Comparison of ENCODE assay signal across 8 mouse cellular contexts in genomic region chr7:102245775-102246174, GRCm38 (mm10). TPM values are rescaled to one million over a fixed set of nuclear protein-coding genes. Genes with fewer than 3 reads are reported as not detected.
DNase-seq lines count a peak whose midpoint lies in the region; ATAC-seq and TF ChIP-seq lines count a peak whose summit lies in the region.

No protein-coding gene starts in this region.

- H3K27ac ChIP-seq in midbrain, embryonic 12.5 days (replicated peaks) = no peak overlapping the region
- no peak overlapping the region; the same call in none of the 2 replicates for H3K27ac ChIP-seq in midbrain, postnatal 0 days (ENCODE audit: low read depth, low read length)
- peak overlapping the region; percentile 56 for H3K27ac ChIP-seq in heart, postnatal 0 days (ENCODE audit: low read depth)
- H3K27ac ChIP-seq in liver, embryonic 12.5 days = peak overlapping the region; percentile 96
- H3K27ac ChIP-seq in stomach, postnatal 0 days (replicated peaks) = peak overlapping the region; percentile 73

- H3K4me1 ChIP-seq in midbrain, embryonic 12.5 days = peaks cover 39% of the 10 kb centered on the region
- H3K4me1 ChIP-seq in midbrain, postnatal 0 days (ENCODE audit: insufficient read depth, low read length) = peaks cover 3% of the 10 kb centered on the region; the same call in 1 of the 2 replicates
- peaks cover 52% of the 10 kb centered on the region for H3K4me1 ChIP-seq in heart, postnatal 0 days (ENCODE audit: control insufficient read depth, insufficient read depth)
- H3K4me1 ChIP-seq in liver, embryonic 12.5 days = peaks cover 86% of the 10 kb centered on the region
- H3K4me1 ChIP-seq in stomach, postnatal 0 days (replicated peaks; ENCODE audit: control insufficient read depth, insufficient read depth) = peaks cover 20% of the 10 kb centered on the region

- WGBS in midbrain, embryonic 12.5 days = 5% methylated on average over 1 of the region's 1 CpGs
- 23% methylated on average over 1 of the region's 1 CpGs for WGBS in midbrain, postnatal 0 days
- WGBS in heart, postnatal 0 days = 13% methylated on average over 1 of the region's 1 CpGs
- WGBS in liver, embryonic 12.5 days (ENCODE audit: insufficient replicate concordance) = 6% methylated on average over 1 of the region's 1 CpGs
- WGBS in stomach, postnatal 0 days = 0% methylated on average over 1 of the region's 1 CpGs

- no peak for TF ChIP-seq CTCF in midbrain, postnatal 0 days (IDR thresholded peaks at IDR 0.05)
- no peak for TF ChIP-seq CTCF in heart, postnatal 0 days (IDR thresholded peaks at IDR 0.05; ENCODE audit: low read depth)
- TF ChIP-seq CTCF in stomach, postnatal 0 days (IDR thresholded peaks at IDR 0.05; ENCODE audit: low read depth) = no peak

- H3K27me3 ChIP-seq in midbrain, embryonic 12.5 days = no peaks in the 10 kb centered on the region
- no peaks in the 10 kb centered on the region for H3K27me3 ChIP-seq in midbrain, postnatal 0 days (ENCODE audit: insufficient read depth, low read length)
- no peaks in the 10 kb centered on the region for H3K27me3 ChIP-seq in heart, postnatal 0 days (ENCODE audit: control insufficient read depth, insufficient read depth, low read length)
- no peaks in the 10 kb centered on the region for H3K27me3 ChIP-seq in liver, embryonic 12.5 days (replicated peaks)
- no peaks in the 10 kb centered on the region for H3K27me3 ChIP-seq in stomach, postnatal 0 days (ENCODE audit: control insufficient read depth, insufficient read depth, low read length)

- no peaks in the 10 kb centered on the region for H3K9me3 ChIP-seq in midbrain, embryonic 12.5 days
- H3K9me3 ChIP-seq in midbrain, postnatal 0 days (ENCODE audit: low read length) = no peaks in the 10 kb centered on the region
- no peaks in the 10 kb centered on the region for H3K9me3 ChIP-seq in heart, postnatal 0 days (replicated peaks; ENCODE audit: control insufficient read depth, low read length)
- no peaks in the 10 kb centered on the region for H3K9me3 ChIP-seq in liver, embryonic 12.5 days (replicated peaks)
- H3K9me3 ChIP-seq in stomach, postnatal 0 days (ENCODE audit: control insufficient read depth, low read length) = no peaks in the 10 kb centered on the region

- no peak overlapping the region for H3K4me2 ChIP-seq in midbrain, embryonic 12.5 days (replicated peaks)
- H3K4me2 ChIP-seq in midbrain, postnatal 0 days (ENCODE audit: low read depth, low read length, poor library complexity, severe bottlenecking) = no peak overlapping the region
- H3K4me2 ChIP-seq in heart, postnatal 0 days (ENCODE audit: low read depth, low read length) = peak overlapping the region; percentile 81
- H3K4me2 ChIP-seq in liver, embryonic 12.5 days = peak overlapping the region; percentile 93
- peak overlapping the region; percentile 20; the same call in 1 of the 2 replicates for H3K4me2 ChIP-seq in stomach, postnatal 0 days (replicated peaks; ENCODE audit: low read depth)

- H3K9ac ChIP-seq in midbrain, embryonic 12.5 days (replicated peaks) = 0 out of 2 replicates have a peak overlapping the region, but pooled peaks have one; percentile 37
- no peak overlapping the region for H3K9ac ChIP-seq in midbrain, postnatal 0 days (replicated peaks; ENCODE audit: low read length, poor library complexity, severe bottlenecking)
- H3K9ac ChIP-seq in heart, postnatal 0 days (replicated peaks; ENCODE audit: low read depth, low read length) = no peak overlapping the region; the same call in 1 of the 2 replicates
- peak overlapping the region; percentile 50 for H3K9ac ChIP-seq in liver, embryonic 12.5 days
- H3K9ac ChIP-seq in stomach, postnatal 0 days (ENCODE audit: low read length) = no peak overlapping the region

- DNase-seq in adrenal gland, postnatal 14 days = peak; percentile 45
- no peak for DNase-seq in adrenal gland, adult 18-20 months (ENCODE audit: low spot score in 2 of 2)
- DNase-seq in midbrain, postnatal 0 days (ENCODE audit: low spot score) = no peak
- DNase-seq in heart, postnatal 0 days (ENCODE audit: low spot score) = no peak
- DNase-seq in stomach, postnatal 0 days (ENCODE audit: low spot score) = no peak
- DNase-seq in ovary, postnatal 10 days (ENCODE audit: low spot score) = no peak

- H3K4me3 ChIP-seq in midbrain, embryonic 12.5 days = no peak overlapping the region
- no peak overlapping the region for H3K4me3 ChIP-seq in midbrain, postnatal 0 days (ENCODE audit: low read depth, low read length)
- no peak overlapping the region for H3K4me3 ChIP-seq in heart, postnatal 0 days (ENCODE audit: low read depth, low read length)
- H3K4me3 ChIP-seq in liver, embryonic 12.5 days = 0 out of 2 replicates have a peak overlapping the region, but pooled peaks have one; percentile 3
- no peak overlapping the region for H3K4me3 ChIP-seq in stomach, postnatal 0 days (ENCODE audit: low read depth, low read length)

- ATAC-seq in midbrain, embryonic 12.5 days (ENCODE audit: low FRiP score, low read depth) = no peak
- no peak for ATAC-seq in midbrain, postnatal 0 days (ENCODE audit: low FRiP score)
- ATAC-seq in heart, postnatal 0 days (ENCODE audit: insufficient read depth, low read depth) = no peak
- ATAC-seq in liver, embryonic 12.5 days = no peak
- ATAC-seq in stomach, postnatal 0 days (ENCODE audit: low FRiP score, low TSS enrichment) = no peak

- H3K36me3 ChIP-seq in midbrain, embryonic 12.5 days = peaks cover 3% of the 10 kb centered on the region
- no peaks in the 10 kb centered on the region for H3K36me3 ChIP-seq in midbrain, postnatal 0 days (ENCODE audit: insufficient read depth, low read length)
- peaks cover 11% of the 10 kb centered on the region; the same call in 1 of the 2 replicates for H3K36me3 ChIP-seq in heart, postnatal 0 days (replicated peaks; ENCODE audit: control insufficient read depth, insufficient read depth, low read length)
- H3K36me3 ChIP-seq in liver, embryonic 12.5 days = peaks cover 32% of the 10 kb centered on the region
- peaks cover 5% of the 10 kb centered on the region; the same call in 1 of the 2 replicates for H3K36me3 ChIP-seq in stomach, postnatal 0 days (ENCODE audit: control insufficient read depth, insufficient read depth, low read length)

- TF ChIP-seq EP300 in heart, postnatal 0 days (IDR thresholded peaks at IDR 0.05; ENCODE audit: low read depth) = no peak
- TF ChIP-seq EP300 in stomach, postnatal 0 days (optimal IDR thresholded peaks at IDR 0.05) = no peak

RNA-seq across cellular contexts. Expression of gene Rhog, which starts 10.1 kb away (rescaled TPM):
- total RNA-seq in adrenal gland, postnatal 14 days (2021) = 53.6 and 63.5 TPM in 2 replicates
- total RNA-seq in adrenal gland, adult 18-20 months (2021) = 10 to 100 TPM; 43.5 to 55.7 TPM
- 21.6 and 27.0 TPM in 2 replicates for polyA plus RNA-seq in midbrain, embryonic 12.5 days (2016; fragmentation: Nextera tagmentation; extraction: Ambion mirVana)
- 11.0 and 11.3 TPM in 2 replicates for total RNA-seq in midbrain, postnatal 0 days (2014; rRNA removed)
- polyA plus RNA-seq in midbrain, postnatal 0 days (2015; fragmentation: Nextera tagmentation; extraction: Ambion mirVana) = 15.8 and 17.2 TPM in 2 replicates
- 24.6 and 31.3 TPM in 2 replicates for total RNA-seq in heart, postnatal 0 days (2014; rRNA removed; ENCODE audit: low replicate concordance)
- polyA plus RNA-seq in heart, postnatal 0 days (2015; fragmentation: Nextera tagmentation; extraction: Ambion mirVana) = 34.7 and 36.7 TPM in 2 replicates
- polyA plus RNA-seq in liver, embryonic 12.5 days (2016; fragmentation: Nextera tagmentation; extraction: Ambion mirVana) = 61.3 and 63.3 TPM in 2 replicates
- 52.1 and 53.1 TPM in 2 replicates for polyA plus RNA-seq in stomach, postnatal 0 days (2015; fragmentation: Nextera tagmentation; extraction: Ambion mirVana)

RNA-seq across cellular contexts. Expression of gene Stim1, which starts 21.8 kb away (rescaled TPM):
- total RNA-seq in adrenal gland, postnatal 14 days (2021) = 71.0 and 88.3 TPM in 2 replicates
- total RNA-seq in adrenal gland, adult 18-20 months (2021) = 10 to 100 TPM; 74.0 to 77.1 TPM
- polyA plus RNA-seq in midbrain, embryonic 12.5 days (2016; fragmentation: Nextera tagmentation; extraction: Ambion mirVana) = 14.7 and 16.2 TPM in 2 replicates
- total RNA-seq in midbrain, postnatal 0 days (2014; rRNA removed) = 26.6 and 30.7 TPM in 2 replicates
- 15.4 and 17.1 TPM in 2 replicates for polyA plus RNA-seq in midbrain, postnatal 0 days (2015; fragmentation: Nextera tagmentation; extraction: Ambion mirVana)
- 28.1 and 59.0 TPM in 2 replicates for total RNA-seq in heart, postnatal 0 days (2014; rRNA removed; ENCODE audit: low replicate concordance)
- 11.4 and 11.6 TPM in 2 replicates for polyA plus RNA-seq in heart, postnatal 0 days (2015; fragmentation: Nextera tagmentation; extraction: Ambion mirVana)
- polyA plus RNA-seq in liver, embryonic 12.5 days (2016; fragmentation: Nextera tagmentation; extraction: Ambion mirVana) = 19.5 and 19.9 TPM in 2 replicates
- polyA plus RNA-seq in stomach, postnatal 0 days (2015; fragmentation: Nextera tagmentation; extraction: Ambion mirVana) = 26.4 and 29.5 TPM in 2 replicates

RNA-seq across cellular contexts. Expression of gene Pgap2, which starts 35.8 kb away (rescaled TPM):
- total RNA-seq in adrenal gland, postnatal 14 days (2021) = 75.7 and 87.8 TPM in 2 replicates
- total RNA-seq in adrenal gland, adult 18-20 months (2021) = 10 to 100 TPM; 57.5 to 79.5 TPM
- polyA plus RNA-seq in midbrain, embryonic 12.5 days (2016; fragmentation: Nextera tagmentation; extraction: Ambion mirVana) = 49.9 and 50.1 TPM in 2 replicates
- 56.6 TPM in 2 replicates for total RNA-seq in midbrain, postnatal 0 days (2014; rRNA removed)
- polyA plus RNA-seq in midbrain, postnatal 0 days (2015; fragmentation: Nextera tagmentation; extraction: Ambion mirVana) = 51.7 and 54.9 TPM in 2 replicates
- total RNA-seq in heart, postnatal 0 days (2014; rRNA removed; ENCODE audit: low replicate concordance) = 79.5 and 117 TPM in 2 replicates
- 60.9 TPM in 2 replicates for polyA plus RNA-seq in heart, postnatal 0 days (2015; fragmentation: Nextera tagmentation; extraction: Ambion mirVana)
- 28.5 and 28.6 TPM in 2 replicates for polyA plus RNA-seq in liver, embryonic 12.5 days (2016; fragmentation: Nextera tagmentation; extraction: Ambion mirVana)
- polyA plus RNA-seq in stomach, postnatal 0 days (2015; fragmentation: Nextera tagmentation; extraction: Ambion mirVana) = 88.2 and 89.6 TPM in 2 replicates

RNA-seq across cellular contexts. Expression of gene Nup98, which starts 35.8 kb away (rescaled TPM):
- 56.4 and 61.3 TPM in 2 replicates for total RNA-seq in adrenal gland, postnatal 14 days (2021)
- 10 to 100 TPM; 72.5 to 80.1 TPM for total RNA-seq in adrenal gland, adult 18-20 months (2021)
- polyA plus RNA-seq in midbrain, embryonic 12.5 days (2016; fragmentation: Nextera tagmentation; extraction: Ambion mirVana) = 43.3 and 45.8 TPM in 2 replicates
- total RNA-seq in midbrain, postnatal 0 days (2014; rRNA removed) = 36.3 and 39.5 TPM in 2 replicates
- polyA plus RNA-seq in midbrain, postnatal 0 days (2015; fragmentation: Nextera tagmentation; extraction: Ambion mirVana) = 10.0 and 10.2 TPM in 2 replicates
- total RNA-seq in heart, postnatal 0 days (2014; rRNA removed; ENCODE audit: low replicate concordance) = 28.0 and 36.0 TPM in 2 replicates
- polyA plus RNA-seq in heart, postnatal 0 days (2015; fragmentation: Nextera tagmentation; extraction: Ambion mirVana) = 10.6 and 12.2 TPM in 2 replicates
- 30.4 and 31.0 TPM in 2 replicates for polyA plus RNA-seq in liver, embryonic 12.5 days (2016; fragmentation: Nextera tagmentation; extraction: Ambion mirVana)
- 12.1 and 12.3 TPM in 2 replicates for polyA plus RNA-seq in stomach, postnatal 0 days (2015; fragmentation: Nextera tagmentation; extraction: Ambion mirVana)

Comparison
In these comparisons a context has a peak if more than half of its experiments do, and no peak if none do; other contexts are left out.
1. H3K9ac ChIP-seq: peak in midbrain, embryonic 12.5 days (single experiment) and liver, embryonic 12.5 days (single experiment); none in midbrain, postnatal 0 days (single experiment), heart, postnatal 0 days (single experiment) and stomach, postnatal 0 days (single experiment).
2. H3K27ac ChIP-seq: peak in heart, postnatal 0 days (single experiment), liver, embryonic 12.5 days (single experiment) and stomach, postnatal 0 days (single experiment); none in midbrain, embryonic 12.5 days (single experiment) and midbrain, postnatal 0 days (single experiment).
3. H3K4me2 ChIP-seq: peak in heart, postnatal 0 days (single experiment), liver, embryonic 12.5 days (single experiment) and stomach, postnatal 0 days (single experiment); none in midbrain, embryonic 12.5 days (single experiment) and midbrain, postnatal 0 days (single experiment).